Mouse (Mus musculus) forelimb bud, embryonic 11.5 days (tissue): ENCODE measurements around the gene Gm14139.
"Not testable (repeated sequence)": the region's sequence is repeated elsewhere in the genome, so short reads cannot be mapped to it uniquely, and the experiment has no call there.

Experiments
- DNase-seq: peaks from one replicate; pipeline ENCODE4 v3.0.0-alpha.2; 2012; ENCODE audit warnings: low read depth, low spot score

Gm14139 gene

GRCm38 (mm10) chr2:150181570-150181999 is at the start of gene Gm14139:
Gene Gm14139 (plus strand): TSS chr2:150181755.
- not testable (repeated sequence) for DNase-seq

GRCm38 (mm10) chr2:150132002-150132401 is 49.6 kb upstream of the Gm14139 start:
- DNase-seq: not testable (repeated sequence)

GRCm38 (mm10) chr2:150132773-150133172 is 48.8 kb upstream of the Gm14139 start:
- DNase-seq: no peak

- DNase-seq: peak; percentile 86
Observed at GRCm38 (mm10) chr2:150136435-150136897, 45.1 kb upstream of the Gm14139 start, which contains the start of gene Zfp120. Gene Zfp120 (minus strand): TSS chr2:150136708.

GRCm38 (mm10) chr2:150166703-150167102 is 14.9 kb upstream of the Gm14139 start:
- DNase-seq: no peak

- no peak for DNase-seq
Observed at GRCm38 (mm10) chr2:150173833-150174232, 7.7 kb upstream of the Gm14139 start.

- DNase-seq: not testable (repeated sequence)
Observed at GRCm38 (mm10) chr2:150179579-150179978, 2.0 kb upstream of the Gm14139 start, which contains the start of gene Gm10770. Gene Gm10770 (minus strand): TSS chr2:150179679.

- DNase-seq: not testable (repeated sequence)
Observed at GRCm38 (mm10) chr2:150181046-150181445, 509 bp upstream of the Gm14139 start.

- DNase-seq: peak; percentile 49
Observed at GRCm38 (mm10) chr2:150217600-150218362, 36.2 kb downstream of the Gm14139 start, which contains the start of gene Zfp937. Gene Zfp937 (plus strand): TSS chr2:150218073.

GRCm38 (mm10) chr2:150218363-150218725 is 36.8 kb downstream of the Gm14139 start:
- not testable (repeated sequence) for DNase-seq

GRCm38 (mm10) chr2:150223263-150223662 is 41.7 kb downstream of the Gm14139 start:
- DNase-seq: not testable (repeated sequence)
